Mouse (Mus musculus) kidney, adult 11 months (tissue): ENCODE data around the gene Dazap2.
"Not testable (repeated sequence)": the region's sequence is repeated elsewhere in the genome, so short reads cannot be mapped to it uniquely, and the experiment has no call there.

Experiments used
- DNase-seq: peaks from one replicate; pipeline ENCODE4 v3.0.0; 2022

Gene Dazap2

GRCm38 (mm10) chr15:100614996-100615824 lies at the start of gene Dazap2:
TSS of gene Dazap2 (plus strand) at chr15:100615349.
- DNase-seq: peak; percentile 98

GRCm38 (mm10) chr15:100566531-100566930 lies 48.6 kb upstream of the Dazap2 start:
- DNase-seq: no peak

GRCm38 (mm10) chr15:100569239-100569638 lies 45.9 kb upstream of the Dazap2 start:
- no peak for DNase-seq

GRCm38 (mm10) chr15:100573946-100574345 lies 41.2 kb upstream of the Dazap2 start:
- DNase-seq: peak; percentile 57

- DNase-seq: no peak
These were observed 40.8 kb upstream of the Dazap2 start for GRCm38 (mm10) chr15:100574378-100574777.

- peak; percentile 85 for DNase-seq
These were observed 39.8 kb upstream of the Dazap2 start for GRCm38 (mm10) chr15:100575366-100575765.

- no peak for DNase-seq
These were observed 38.8 kb upstream of the Dazap2 start for GRCm38 (mm10) chr15:100576392-100576791.

- DNase-seq: peak; percentile 37
These were observed 38.3 kb upstream of the Dazap2 start for GRCm38 (mm10) chr15:100576810-100577209.

GRCm38 (mm10) chr15:100577972-100578371 lies 37.2 kb upstream of the Dazap2 start:
- no peak for DNase-seq

GRCm38 (mm10) chr15:100580108-100580507 lies 35.0 kb upstream of the Dazap2 start:
- no peak for DNase-seq

GRCm38 (mm10) chr15:100585931-100586330 lies 29.2 kb upstream of the Dazap2 start:
- DNase-seq: no peak

GRCm38 (mm10) chr15:100587166-100587565 lies 28.0 kb upstream of the Dazap2 start:
- DNase-seq: peak; percentile 91

GRCm38 (mm10) chr15:100588297-100588696 lies 26.9 kb upstream of the Dazap2 start:
- no peak for DNase-seq

GRCm38 (mm10) chr15:100590436-100590835 lies 24.7 kb upstream of the Dazap2 start:
- DNase-seq: no peak

GRCm38 (mm10) chr15:100592817-100593216 lies 22.3 kb upstream of the Dazap2 start:
- DNase-seq: peak; percentile 50

- DNase-seq: no peak
These were observed 16.8 kb upstream of the Dazap2 start for GRCm38 (mm10) chr15:100598287-100598882.

- peak; percentile 70 for DNase-seq
These were observed 16.3 kb upstream of the Dazap2 start for GRCm38 (mm10) chr15:100598883-100599275.

GRCm38 (mm10) chr15:100599276-100600046 lies 15.7 kb upstream of the Dazap2 start, which contains the start of gene Pou6f1:
TSS of gene Pou6f1 (minus strand) at chr15:100599984.
- DNase-seq: peak; percentile 71

GRCm38 (mm10) chr15:100600047-100600695 lies 15.0 kb upstream of the Dazap2 start:
- peak; percentile 79 for DNase-seq

- no peak for DNase-seq
These were observed 14.4 kb upstream of the Dazap2 start for GRCm38 (mm10) chr15:100600696-100601272.

- DNase-seq: no peak
These were observed 13.5 kb upstream of the Dazap2 start for GRCm38 (mm10) chr15:100601669-100602068.

- DNase-seq: not testable (repeated sequence)
These were observed 8.5 kb upstream of the Dazap2 start for GRCm38 (mm10) chr15:100606677-100607076.
